Mouse (Mus musculus) spleen, adult 12 weeks (tissue): ENCODE measurements around the gene Zfp827.
A peak's percentile ranks its signal among the peaks of the same experiment; 100 is the strongest.

Experiments
- DNase-seq: peaks from one replicate; pipeline ENCODE4 v3.0.0; 2022; ENCODE audit warnings: low spot score

The Zfp827 gene

DNA sequence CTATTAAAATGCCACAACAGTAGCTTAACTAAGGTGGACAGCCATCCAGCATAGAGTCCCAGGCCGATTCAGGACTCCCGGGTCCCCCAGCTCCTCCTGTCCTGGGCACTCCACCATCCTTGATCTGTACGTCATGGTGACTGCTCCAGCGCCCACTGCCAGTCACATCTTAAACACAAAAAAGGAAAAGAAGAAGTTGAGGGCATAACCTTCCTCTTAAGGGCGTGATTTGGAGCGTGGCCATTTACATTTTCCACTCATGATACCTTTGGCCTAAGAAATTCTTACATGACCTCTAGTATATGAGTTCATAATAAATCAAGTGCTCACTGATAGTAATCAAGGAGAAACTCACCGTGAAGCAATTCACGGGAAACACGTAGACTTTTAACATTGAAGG lies 131.2 kb downstream of the Zfp827 start:
- DNase-seq = no peak

GRCm38 (mm10) chr8:79160302-79160701 lies 132.1 kb downstream of the Zfp827 start:
- no peak for DNase-seq

GRCm38 (mm10) chr8:79161172-79161778 lies 133.0 kb downstream of the Zfp827 start:
- DNase-seq = peak; percentile 8

DNA sequence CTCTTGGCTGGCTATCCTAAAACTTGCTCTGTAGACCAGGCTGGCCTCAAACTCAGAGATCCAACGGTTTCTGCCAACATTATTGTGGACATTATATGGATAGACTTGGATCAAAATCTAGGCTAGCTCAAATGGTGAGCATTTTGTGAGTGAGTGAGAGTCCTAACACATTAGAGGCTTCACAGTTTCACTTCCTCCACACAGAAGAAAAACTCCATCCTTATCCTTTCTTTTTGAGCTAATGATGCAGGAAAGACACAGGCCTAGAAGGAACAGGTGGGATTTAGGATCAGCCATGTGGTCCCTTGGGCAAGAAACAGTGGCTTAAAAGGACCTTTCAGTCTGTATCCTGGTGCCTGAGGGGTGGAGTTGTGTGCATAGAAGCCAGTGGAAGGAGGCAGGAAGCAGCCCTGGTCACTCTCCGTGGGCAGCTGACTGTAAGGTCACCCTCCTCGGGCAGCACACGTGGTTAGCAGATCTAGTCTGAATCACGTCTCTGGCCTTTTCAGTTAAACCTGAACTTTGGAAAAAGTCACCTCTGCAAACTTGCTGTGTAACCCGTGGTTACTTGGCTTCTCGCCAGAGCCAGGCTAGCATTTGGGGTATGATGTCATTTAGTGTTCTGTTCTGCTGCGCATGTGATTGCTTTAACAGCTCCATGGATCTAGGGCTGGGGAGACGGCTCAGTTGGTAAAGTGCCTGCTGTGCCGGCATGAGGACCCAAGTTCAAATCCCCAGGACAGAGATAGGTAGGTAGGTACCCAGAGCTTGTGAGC lies 134.5 kb downstream of the Zfp827 start:
- DNase-seq = peak; percentile 3

- no peak for DNase-seq
These were observed 136.1 kb downstream of the Zfp827 start for GRCm38 (mm10) chr8:79164336-79164735.

DNA sequence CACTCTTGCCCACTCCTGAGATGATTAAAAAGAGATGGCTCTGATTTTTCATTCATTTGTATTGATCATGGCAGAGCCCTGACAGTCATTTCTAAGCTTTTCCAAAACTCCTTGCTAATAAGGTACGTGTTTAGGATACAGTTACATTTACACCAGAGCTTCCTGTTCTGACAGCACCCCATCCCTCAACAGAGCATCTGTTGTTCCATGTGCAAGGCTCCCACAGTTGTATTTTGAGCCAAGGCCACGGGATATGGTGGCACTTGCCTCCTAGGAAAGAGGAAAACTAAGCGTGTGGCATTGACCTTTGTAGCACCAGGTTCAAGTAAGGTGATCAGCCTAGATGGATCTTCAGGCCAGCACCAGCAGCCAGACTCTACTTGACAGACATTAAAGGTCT lies 137.0 kb downstream of the Zfp827 start:
- DNase-seq = no peak

DNA sequence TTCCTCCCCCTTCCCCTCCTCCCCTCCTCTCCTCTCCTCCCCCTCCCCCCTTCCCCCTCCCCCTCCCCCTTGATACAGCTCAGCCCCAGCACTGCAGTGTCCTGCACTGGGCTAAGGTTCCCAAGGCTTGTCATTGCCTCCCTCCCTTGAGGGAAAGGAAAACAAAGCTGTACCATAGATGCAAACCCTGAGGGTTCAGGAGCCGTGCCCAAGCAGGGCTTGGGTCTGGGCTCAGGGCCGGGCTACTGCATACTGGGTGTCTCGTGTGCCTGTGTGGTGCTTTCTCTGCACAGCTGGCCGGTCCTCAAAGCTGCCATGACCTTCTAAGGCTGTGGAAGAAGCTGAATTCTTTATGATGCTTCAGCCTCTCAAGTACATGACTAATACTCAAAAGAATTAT lies 145.4 kb downstream of the Zfp827 start:
- DNase-seq = no peak

- no peak for DNase-seq
These were observed 147.8 kb downstream of the Zfp827 start for GRCm38 (mm10) chr8:79175991-79176390.

- DNase-seq = no peak
These were observed 151.4 kb downstream of the Zfp827 start for GRCm38 (mm10) chr8:79179678-79180077.

GRCm38 (mm10) chr8:79185488-79185887 lies 157.3 kb downstream of the Zfp827 start:
- no peak for DNase-seq

DNA sequence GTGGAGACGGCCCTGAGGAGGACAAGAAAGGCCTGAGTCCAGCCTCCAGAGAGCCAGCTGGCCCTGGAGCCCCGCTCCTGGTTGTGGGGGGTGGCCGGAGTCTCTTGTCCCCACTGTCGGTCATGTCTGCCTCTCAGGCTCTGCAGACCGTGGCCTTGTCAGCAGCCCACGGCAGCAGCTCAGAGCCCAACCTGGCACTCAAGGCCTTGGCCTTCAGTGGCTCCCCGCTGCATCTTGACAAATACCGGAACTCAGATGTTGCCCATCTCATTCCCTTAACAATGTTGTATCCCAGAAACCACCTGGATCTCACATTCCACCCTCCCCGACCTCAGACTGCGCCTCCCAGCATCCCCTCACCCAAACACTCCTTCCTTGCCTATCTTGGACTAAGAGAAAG lies 161.8 kb downstream of the Zfp827 start:
- DNase-seq = no peak

- no peak for DNase-seq
These were observed 168.2 kb downstream of the Zfp827 start for GRCm38 (mm10) chr8:79196481-79196880.

GRCm38 (mm10) chr8:79198675-79199074 lies 170.4 kb downstream of the Zfp827 start:
- no peak for DNase-seq

DNA sequence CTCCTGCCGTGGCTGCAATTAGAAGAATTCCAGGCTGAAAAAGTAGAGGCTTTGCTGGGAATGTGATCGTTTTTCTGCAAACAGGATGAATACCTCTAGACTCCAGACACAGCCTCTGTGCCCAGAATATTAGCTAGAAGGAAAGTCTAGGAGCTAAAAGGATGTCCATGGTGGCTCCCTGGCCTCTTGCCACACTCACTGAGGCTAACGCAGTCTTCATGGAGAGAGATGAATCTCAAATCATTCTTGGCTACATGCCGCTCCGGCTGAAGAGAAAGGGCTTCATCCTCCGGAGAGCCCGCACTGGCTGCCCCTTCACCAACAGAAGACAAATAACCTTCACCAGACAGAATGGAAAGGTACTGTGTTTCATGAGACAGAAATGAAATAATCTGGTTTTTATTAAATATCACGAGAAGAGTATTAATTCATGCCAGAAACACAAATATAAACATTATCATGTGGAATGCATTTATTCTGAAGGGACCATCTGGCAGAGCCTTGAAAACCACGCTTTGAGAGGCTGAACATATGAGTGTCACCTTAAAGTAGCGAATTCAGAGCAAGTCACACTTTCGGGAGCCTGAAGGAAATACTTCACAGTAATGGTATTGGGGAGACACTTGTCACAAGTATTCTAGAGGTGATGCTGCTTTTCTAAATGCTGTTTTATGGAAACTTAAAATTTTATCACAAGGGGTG lies 173.4 kb downstream of the Zfp827 start:
- no peak for DNase-seq

DNA sequence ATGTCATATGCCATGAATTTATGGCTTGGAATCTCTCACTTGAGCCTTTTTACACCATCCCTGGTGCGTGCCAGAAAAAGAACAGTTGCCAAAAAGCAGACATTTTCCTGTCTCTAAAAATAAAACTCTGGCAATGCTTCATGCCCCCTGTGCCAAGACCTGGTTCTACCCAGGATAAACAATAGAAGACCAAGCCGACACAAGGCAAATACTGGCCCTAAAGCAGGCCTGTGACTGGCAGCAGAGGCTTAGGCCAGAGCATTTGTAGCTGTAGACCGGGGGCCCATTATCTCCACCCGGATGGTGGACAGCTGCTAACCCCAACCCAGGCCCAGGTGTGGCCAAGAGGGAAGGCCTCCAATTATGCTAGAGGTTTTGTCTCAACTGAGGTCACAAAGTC lies 178.7 kb downstream of the Zfp827 start:
- DNase-seq = no peak

DNA sequence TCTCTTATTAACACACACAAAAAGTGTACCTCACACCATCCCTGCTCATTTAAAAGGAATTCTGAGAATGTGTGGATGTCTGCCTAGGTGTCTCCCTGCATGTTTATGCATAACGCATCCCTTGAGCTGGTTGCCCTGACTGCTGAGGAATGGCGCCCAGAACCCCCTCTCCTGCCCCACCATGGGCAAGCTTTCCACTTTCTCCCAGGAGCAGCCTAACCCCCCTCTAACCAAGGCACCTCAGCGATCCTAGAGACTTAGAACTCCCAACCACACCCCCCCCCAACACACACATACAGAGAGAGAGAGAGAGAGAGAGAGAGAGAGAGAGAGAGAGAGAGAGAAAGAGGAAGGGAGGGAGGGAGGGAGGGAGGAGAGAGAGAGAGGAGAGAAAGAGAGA lies 179.9 kb downstream of the Zfp827 start:
- DNase-seq = no peak

DNA sequence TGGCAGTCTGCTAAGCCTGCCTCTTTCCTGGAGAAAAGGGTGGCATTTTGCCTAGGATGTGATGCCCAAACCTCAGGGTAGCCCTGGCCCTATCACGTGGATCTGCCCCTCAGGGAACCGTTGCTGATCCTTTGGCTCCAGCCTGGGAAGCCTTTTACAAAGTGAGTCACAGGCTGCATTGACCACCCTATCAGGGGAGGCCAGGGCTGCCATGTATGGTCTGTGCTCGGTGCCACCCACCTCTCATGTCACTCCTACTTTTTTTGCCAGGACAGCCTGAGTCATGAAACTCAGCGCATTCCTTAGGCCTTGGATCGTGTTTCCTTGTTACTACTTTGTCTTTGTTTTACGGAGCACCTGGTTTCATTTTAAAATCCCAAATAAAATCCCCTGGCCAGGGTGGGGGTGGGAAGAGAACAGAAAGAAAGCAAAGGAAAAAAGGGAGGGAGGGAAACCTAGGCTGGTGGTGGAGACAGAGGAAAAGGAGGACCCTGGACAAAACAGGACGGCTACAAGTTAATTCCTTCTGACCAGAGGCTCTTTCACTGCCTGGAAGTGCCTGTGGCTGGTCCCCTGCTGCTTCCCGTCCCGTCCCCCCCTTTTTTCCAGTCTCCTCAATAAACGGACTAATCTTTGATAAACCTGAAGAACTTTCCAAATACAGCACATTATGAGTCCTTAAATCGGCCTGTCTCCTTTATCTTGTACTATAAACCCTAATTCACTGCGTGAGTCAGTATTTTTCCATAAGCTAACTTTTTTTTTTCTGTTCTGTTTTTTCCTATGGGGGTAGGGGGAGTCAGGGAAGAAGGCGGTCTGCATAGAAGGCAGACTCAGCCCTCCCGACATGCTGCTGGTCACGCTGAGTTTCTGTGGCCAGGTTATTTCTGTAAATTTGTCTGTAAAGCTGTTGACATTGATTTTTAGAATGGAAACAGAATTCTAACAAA lies 180.7 kb downstream of the Zfp827 start:
- DNase-seq = no peak

DNA sequence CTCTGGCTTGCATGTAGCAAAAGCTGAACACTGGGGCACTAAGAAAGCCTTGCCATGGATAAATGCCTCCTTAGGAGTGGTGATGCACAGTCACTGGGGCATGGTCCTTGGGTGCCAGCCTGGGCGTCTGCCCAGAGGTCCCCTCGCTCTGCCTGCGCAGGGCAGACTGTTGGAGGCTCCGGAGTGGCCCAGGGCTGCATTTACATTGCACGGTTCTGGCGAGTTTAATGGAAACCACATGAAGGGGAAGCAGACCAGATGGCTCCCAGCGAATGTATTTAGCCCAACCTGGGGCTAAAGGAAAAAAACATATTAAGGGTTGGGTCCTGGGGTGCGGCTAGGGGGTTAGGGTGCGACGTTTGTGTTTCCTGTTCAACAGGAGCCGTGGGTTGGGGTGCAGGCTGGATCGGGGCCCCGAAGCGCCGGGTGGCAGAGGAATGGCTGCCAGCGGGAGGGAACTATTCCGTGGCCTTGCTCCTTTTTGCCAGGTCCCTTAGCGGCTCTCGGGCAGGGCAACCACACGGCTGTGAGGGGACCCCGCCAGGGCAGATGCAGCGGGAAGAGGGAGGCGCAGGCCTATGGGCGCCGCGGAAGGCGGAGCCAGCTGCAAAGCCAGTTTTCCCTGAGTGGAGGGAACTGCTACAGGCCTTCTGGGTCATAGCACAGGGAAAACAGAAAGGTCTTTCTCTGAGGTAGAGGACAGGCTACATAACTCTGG lies 181.6 kb downstream of the Zfp827 start:
- no peak for DNase-seq

DNA sequence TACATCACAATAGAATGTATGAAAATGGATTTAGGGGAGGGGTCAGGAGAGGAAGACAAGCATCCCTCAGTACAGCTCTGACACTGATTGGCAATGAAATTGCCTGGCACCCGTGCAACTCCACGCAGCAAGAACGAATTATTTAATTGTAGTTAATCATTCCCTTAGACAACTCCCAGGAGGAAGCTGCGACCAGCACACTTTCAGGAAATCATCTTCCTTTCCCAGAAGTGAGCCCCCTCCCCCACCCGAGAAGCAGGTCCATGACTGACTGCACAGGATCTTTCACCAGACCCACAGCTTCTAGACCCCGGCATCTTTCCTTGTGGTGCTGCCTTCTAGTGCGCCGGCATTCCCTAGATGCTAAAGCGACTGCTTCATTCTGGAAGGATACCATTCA lies 183.4 kb downstream of the Zfp827 start:
- DNase-seq = no peak

DNA sequence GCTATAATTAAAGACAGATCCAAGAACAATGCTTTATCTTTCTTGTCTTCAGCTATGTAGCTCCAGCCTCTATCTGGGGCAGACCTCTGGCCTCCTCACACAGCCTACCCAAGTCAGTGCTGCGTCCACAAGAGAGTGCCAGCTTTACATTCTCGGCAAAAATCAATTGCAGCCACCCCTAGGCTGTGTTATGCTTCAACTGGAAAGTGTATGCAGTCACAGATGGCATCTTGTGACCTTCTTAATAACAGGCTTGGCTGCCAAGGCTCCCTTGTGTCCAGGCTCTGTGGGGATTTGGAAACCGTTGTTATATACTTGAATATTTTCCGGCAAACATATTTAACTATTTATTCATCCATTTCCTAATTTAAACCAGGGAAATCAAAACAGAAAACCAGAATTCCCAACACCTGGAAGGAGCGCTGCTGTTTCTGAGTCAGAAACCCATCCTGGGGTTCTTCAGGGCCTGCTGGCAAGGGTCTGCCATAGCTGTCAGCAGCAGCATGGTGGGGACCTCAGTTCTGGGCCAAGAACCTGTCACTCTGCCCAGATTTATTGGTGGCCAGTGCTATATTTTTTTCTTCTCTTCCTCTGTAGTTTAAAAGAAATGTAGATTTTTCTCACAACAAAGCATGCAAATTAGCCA lies 194.0 kb downstream of the Zfp827 start:
- no peak for DNase-seq

GRCm38 (mm10) chr8:79222752-79223141 lies 194.5 kb downstream of the Zfp827 start:
- no peak for DNase-seq
